Mouse (Mus musculus) adrenal gland, postnatal 25 days (tissue): Measurements from ENCODE around the gene Apbb1ip. TPM values are rescaled to one million over a fixed set of nuclear protein-coding genes. Genes with fewer than 3 reads are reported as not detected.

Source experiments
- DNase-seq: peaks from one replicate; pipeline ENCODE4 v3.0.0; 2021; ENCODE audit warnings: mixed read lengths
- long read RNA-seq: library from polyadenylated mRNA; stranded (forward); transcript quantifications from one replicate; pipeline ENCODE4 v2.0.0, GENCODE M21; 2021
- total RNA-seq: library from RNA; stranded (reverse); gene quantifications from 2 replicates; pipeline ENCODE4 v1.2.3, GENCODE M21; 2021

Gene Apbb1ip
- total RNA-seq = 1.8 and 2.4 TPM in 2 replicates
- long read RNA-seq, partial matches to known transcripts = 0 of 1 reads
- long read RNA-seq, other reads (novel, unspliced or antisense) = 0 of 1 reads

GRCm38 (mm10) chr2:22773549-22774180 lies at the start of gene Apbb1ip:
Gene Apbb1ip (plus strand): TSS chr2:22774094.
- no peak for DNase-seq

GRCm38 (mm10) chr2:22727113-22727512 lies 46.8 kb upstream of the Apbb1ip start:
- DNase-seq = no peak

- DNase-seq = no peak
Observed at GRCm38 (mm10) chr2:22736134-22736533, 37.8 kb upstream of the Apbb1ip start.

- no peak for DNase-seq
Observed at GRCm38 (mm10) chr2:22739369-22739768, 34.5 kb upstream of the Apbb1ip start.

GRCm38 (mm10) chr2:22740441-22740840 lies 33.5 kb upstream of the Apbb1ip start:
- DNase-seq = no peak

GRCm38 (mm10) chr2:22741222-22741621 lies 32.7 kb upstream of the Apbb1ip start:
- DNase-seq = no peak

- peak; percentile 10 for DNase-seq
Observed at GRCm38 (mm10) chr2:22744121-22744761, 29.7 kb upstream of the Apbb1ip start.

GRCm38 (mm10) chr2:22744876-22745275 lies 29.0 kb upstream of the Apbb1ip start:
- DNase-seq = no peak

GRCm38 (mm10) chr2:22746785-22747184 lies 27.1 kb upstream of the Apbb1ip start:
- no peak for DNase-seq

- no peak for DNase-seq
Observed at GRCm38 (mm10) chr2:22747941-22748340, 26.0 kb upstream of the Apbb1ip start.

- no peak for DNase-seq
Observed at GRCm38 (mm10) chr2:22749761-22750160, 24.1 kb upstream of the Apbb1ip start.

- no peak for DNase-seq
Observed at GRCm38 (mm10) chr2:22752492-22752891, 21.4 kb upstream of the Apbb1ip start.

- no peak for DNase-seq
Observed at GRCm38 (mm10) chr2:22753461-22754075, 20.3 kb upstream of the Apbb1ip start.

- no peak for DNase-seq
Observed at GRCm38 (mm10) chr2:22754222-22754824, 19.6 kb upstream of the Apbb1ip start.

GRCm38 (mm10) chr2:22755561-22755960 lies 18.3 kb upstream of the Apbb1ip start:
- DNase-seq = no peak

- DNase-seq = peak; percentile 36
Observed at GRCm38 (mm10) chr2:22758310-22758972, 15.5 kb upstream of the Apbb1ip start.

- no peak for DNase-seq
Observed at GRCm38 (mm10) chr2:22760452-22760851, 13.4 kb upstream of the Apbb1ip start.

- DNase-seq = no peak
Observed at GRCm38 (mm10) chr2:22761103-22761521, 12.8 kb upstream of the Apbb1ip start.

GRCm38 (mm10) chr2:22764774-22765387 lies 9.0 kb upstream of the Apbb1ip start:
- no peak for DNase-seq

- DNase-seq = no peak
Observed at GRCm38 (mm10) chr2:22771311-22771710, 2.6 kb upstream of the Apbb1ip start.

GRCm38 (mm10) chr2:22774181-22774751 lies 372 bp downstream of the Apbb1ip start:
- peak; percentile 48 for DNase-seq

- no peak for DNase-seq
Observed at GRCm38 (mm10) chr2:22775213-22775612, 1.3 kb downstream of the Apbb1ip start.
